Mouse (Mus musculus) frontal cortex, postnatal 14 days (tissue): ENCODE results near the gene Prep.
"Not testable (repeated sequence)": the region's sequence is repeated elsewhere in the genome, so short reads cannot be mapped to it uniquely, and the experiment has no call there.

Source experiments
- DNase-seq, 2 experiments: peaks; one replicate each; pipeline ENCODE4 v3.0.0; 2022; ENCODE audit warnings: low spot score in 2 of 2

Gene Prep

GRCm38 (mm10) chr10:45116832-45117231 is 49.8 kb downstream of the Prep start:
- DNase-seq, result no peak

DNA sequence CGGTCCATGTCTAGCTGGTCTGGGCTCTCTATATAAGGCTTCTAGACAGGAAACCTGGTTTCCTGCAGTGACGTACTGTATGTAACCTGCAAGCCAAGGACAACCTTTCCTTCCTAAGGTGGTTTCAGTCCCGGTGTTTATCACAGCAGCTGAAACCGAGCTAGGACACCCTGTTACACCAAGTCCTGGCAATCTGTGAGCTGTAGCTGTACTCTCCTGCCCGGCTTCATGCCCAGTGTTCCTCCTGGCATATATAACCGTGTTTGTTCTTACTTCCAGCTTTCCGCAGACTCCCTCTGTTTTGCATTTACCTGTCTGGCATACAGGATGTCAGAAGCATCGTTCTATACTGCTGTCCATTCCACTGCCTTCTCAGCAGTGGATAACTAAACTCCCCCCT is 51.4 kb downstream of the Prep start:
- no peak for DNase-seq

DNA sequence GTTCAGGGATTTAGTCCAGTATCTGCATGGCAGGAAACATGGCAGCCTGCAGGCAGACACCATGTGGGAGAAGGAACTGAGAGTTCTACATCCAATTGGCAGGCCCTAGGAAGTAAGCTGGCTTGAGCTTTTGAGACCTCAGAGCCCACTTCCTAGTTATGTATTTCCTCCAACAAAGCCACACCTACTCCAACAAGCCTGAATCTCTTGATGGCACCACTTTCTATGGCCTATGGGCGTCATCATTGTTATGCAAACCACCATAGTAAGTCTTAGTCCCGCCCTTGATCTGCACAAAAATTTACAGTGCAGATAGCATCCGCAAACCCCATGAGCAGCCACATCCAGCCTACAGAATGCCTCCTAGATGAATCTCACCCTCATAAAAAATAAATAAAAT is 54.6 kb downstream of the Prep start:
- no peak for DNase-seq

DNA sequence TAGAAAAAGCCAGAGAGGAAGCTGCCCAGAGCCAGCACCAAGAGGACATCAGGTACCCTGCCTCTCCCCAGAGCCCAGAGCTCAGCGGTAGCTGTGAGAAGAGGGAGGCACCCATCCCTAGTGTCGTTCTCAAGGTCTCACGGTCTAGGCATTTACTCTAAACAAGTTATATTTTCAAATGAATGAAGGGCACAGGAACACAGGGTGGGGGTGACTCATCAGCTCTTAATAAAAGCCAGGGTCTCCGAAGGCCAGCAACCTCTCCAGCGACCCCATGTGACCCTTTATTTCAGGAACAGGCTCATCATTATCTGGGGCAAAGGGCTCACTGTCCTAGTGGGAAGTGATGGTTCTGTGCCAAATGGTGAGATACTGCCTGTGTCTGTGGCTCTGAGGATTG is 55.5 kb downstream of the Prep start:
- no peak for DNase-seq

DNA sequence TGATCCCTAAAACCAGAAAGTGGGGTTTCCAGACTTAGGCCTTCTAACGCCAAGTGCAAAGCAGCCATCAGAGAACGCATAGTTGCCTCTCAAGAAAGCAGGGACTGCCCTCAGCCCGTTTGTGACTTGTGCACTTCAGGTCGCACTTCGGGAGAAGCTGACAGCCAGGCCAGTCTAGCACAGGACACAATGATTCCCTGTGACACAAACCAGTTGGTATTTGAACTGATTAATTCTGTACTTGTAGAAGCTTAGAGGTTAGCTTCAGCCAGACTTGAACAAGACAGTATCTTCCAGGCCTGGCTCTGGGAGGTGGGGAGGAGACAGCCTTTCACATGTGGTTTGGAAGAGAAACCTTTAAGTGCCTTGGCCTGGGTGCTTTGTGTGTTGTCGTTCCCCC is 56.0 kb downstream of the Prep start:
- DNase-seq, result no peak

DNA sequence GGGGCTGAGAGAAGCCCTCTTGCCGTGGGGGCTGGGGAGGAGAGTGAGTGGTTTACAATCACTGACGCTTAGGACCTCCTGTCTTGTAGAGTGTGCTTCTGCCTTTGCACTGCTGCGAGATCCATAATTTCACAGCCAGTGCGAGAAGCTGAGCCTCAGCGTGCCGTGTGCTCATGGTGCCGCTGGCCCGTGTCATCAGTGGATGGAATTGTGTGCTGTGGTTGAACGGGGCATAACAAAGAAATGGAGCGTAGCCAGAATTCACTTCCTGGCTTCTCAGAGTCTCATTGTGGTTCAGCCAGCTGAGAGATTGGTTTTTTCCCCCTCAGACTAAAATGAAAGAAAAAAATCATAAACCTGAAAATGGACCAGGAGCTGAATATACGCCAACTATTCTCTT is 62.1 kb downstream of the Prep start:
- no peak for DNase-seq

- no peak for DNase-seq
These were observed 63.0 kb downstream of the Prep start for GRCm38 (mm10) chr10:45130004-45130403.

DNA sequence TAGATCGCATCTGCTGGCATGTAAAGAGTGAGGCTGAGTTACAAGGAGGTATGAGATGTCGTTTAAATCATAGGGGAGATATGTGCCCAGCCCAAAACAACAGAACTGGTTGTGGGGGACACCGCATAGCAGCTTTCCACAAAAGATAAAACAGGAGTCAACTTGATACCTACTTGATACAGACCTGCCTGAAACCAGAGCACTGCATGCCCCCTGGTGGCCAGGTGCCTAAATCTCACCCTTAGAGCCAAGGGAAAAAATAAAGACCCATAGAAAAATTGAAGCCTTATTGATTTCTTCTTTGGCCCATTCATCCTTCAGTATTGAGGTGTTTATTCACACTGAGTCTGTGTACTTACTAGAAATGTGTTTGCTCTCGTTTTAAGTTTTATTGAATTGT is 65.4 kb downstream of the Prep start:
- DNase-seq, result no peak

GRCm38 (mm10) chr10:45136806-45137205 is 69.8 kb downstream of the Prep start:
- peak in 1 of 2 experiments; percentile 16 for DNase-seq

- no peak for DNase-seq
These were observed 72.9 kb downstream of the Prep start for GRCm38 (mm10) chr10:45139910-45140309.

GRCm38 (mm10) chr10:45140474-45141212 is 73.6 kb downstream of the Prep start:
- DNase-seq, result no peak

GRCm38 (mm10) chr10:45142359-45142758 is 75.4 kb downstream of the Prep start:
- DNase-seq, result no peak

GRCm38 (mm10) chr10:45144038-45144817 is 77.2 kb downstream of the Prep start:
- no peak for DNase-seq

GRCm38 (mm10) chr10:45146821-45147220 is 79.8 kb downstream of the Prep start:
- DNase-seq, result no peak

DNA sequence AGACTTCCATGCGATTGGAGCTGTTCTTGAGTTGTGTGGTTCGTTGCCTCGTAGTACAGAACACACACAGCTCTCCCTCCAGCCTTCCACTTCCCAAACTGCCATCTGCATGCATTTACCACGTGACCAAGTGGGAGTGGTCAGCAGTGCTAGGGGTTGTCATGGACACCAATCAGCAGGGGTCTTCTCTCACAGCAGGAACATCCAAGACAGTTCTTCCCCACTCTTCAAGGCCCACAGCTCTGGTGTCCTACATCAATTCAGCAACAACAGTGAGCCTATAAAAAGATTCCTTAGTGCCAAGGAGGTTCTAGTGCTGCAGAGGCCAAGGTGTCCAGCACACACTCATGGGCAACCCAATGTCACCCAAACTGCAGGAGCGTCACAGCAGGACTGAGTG is 84.1 kb downstream of the Prep start:
- no peak for DNase-seq

DNA sequence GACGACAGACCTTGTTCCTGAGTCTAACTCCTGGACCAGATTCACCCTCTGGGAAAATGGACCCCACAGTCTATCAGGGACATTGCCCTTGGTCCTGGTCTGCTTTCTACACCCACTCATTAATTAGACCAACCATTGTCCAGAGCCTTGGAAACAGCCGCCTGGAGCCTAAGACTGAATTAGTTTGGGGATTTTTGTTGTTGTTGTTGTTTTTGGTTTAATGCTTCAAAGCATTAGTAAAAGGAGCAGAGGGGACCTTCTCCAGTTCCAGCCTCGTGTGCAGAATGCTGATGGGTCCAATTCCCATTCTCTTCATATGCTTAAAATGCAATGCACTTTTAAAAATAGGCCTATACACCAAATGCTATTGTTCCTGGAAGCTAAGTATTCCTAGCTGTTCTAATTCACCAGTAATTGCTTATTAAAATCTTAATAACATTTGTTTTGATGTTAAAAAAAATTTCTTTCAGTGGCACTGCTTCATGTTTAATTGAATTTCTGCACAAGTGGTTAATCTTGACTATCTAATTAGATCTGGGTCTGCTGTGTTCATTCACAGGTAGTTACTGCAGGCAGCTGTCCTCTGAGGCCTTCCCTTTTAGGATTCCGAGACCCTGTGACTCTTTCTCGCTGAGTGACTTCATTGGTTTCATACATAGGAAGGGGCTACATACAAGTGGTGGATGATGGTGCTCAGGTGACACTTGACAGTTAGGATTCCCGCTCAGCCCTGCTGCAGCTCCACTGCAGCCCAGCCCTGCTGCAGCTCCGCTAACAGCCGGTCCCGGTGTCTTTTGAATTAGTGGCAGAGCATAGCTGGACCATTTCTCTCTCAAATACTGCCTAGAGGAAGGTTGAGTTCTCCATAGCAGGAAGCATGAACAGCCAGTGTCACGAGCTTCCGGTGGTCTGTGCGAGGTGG is 85.0 kb downstream of the Prep start:
- DNase-seq, result no peak

- no peak for DNase-seq
These were observed 87.6 kb downstream of the Prep start for GRCm38 (mm10) chr10:45154557-45155060.

DNA sequence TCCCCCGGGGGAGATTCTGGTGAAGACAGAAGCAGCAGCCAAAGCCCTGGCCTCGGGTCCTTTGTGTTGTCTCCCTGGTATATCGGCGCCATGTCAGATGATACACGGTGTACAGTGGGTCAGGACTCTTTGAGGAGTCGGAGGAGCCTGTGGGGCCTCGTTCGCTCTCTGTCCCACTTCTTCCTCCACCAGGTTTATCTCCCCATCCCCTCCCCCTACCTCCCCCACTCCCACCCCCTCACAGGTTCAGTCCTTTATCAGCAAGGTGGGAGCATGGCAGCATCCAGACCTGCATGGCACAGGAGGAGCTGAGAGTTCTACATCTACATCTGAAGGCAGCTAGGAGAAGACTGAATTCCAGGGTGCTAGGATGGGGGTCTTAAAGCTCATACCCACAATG is 98.8 kb downstream of the Prep start:
- no peak for DNase-seq

GRCm38 (mm10) chr10:45173927-45174326 is 106.9 kb downstream of the Prep start:
- no peak for DNase-seq

DNA sequence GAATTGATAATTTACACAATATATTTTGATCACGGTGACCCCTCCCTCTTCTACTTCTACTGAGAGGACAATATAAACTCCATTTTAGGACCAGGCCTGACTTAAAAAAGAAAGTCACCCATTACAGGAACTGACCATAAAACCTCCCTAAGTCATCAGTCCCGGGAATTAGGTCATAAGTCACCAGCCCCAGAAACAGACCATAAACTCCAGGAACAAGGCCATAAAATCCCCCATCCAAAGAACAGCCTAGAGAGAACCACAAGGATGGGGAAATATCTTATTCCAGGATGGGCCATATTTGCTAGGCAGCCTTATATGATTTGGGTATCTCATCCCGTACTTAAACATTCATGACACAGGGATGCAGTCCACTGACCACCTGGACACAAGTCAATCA is 107.3 kb downstream of the Prep start:
- no peak for DNase-seq

DNA sequence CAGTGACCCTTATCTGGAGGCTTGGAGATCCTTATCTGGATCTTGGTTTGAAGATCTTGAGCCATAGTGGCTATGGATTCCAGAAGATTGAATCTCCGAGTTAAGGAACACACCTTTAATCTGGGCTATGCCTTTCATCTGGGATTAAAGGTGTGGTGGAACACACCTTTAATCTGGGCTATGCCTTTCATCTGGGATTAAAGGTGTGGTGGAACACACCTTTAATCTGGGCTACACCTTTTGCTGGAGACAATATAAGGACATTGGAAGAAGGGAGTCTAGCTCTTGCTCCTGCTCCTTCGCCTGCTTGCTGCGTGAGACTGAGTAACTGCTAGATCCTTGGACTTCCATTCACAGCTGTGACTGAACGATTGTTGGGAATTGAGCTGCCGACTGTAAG is 110.8 kb downstream of the Prep start, which contains the start of gene Popdc3:
Gene Popdc3 (plus strand): TSS at position 301 of the 400 bp plus-strand sequence.
- DNase-seq, result not testable (repeated sequence)
